Mouse (Mus musculus) myocyte (in vitro differentiated cells): ENCODE results near the gene C4b. TPM values are rescaled to one million over a fixed set of nuclear protein-coding genes. Genes with fewer than 3 reads are reported as not detected.

ENCODE experiments used
- H3K27me3 ChIP-seq: one replicate; pipeline ENCODE4 v1.6.1; 2011; ENCODE audit not compliant: control insufficient read depth, insufficient read depth, insufficient read length
- H3K36me3 ChIP-seq: one replicate; pipeline ENCODE4 v1.6.1; 2011; ENCODE audit not compliant: control insufficient read depth, insufficient read depth
- H3K4me2 ChIP-seq: one replicate; pipeline ENCODE4 v1.6.1; 2011; ENCODE audit warnings: low read depth, control low read depth
- H3K4me3 ChIP-seq: one replicate; pipeline ENCODE4 v1.5.1; 2011; ENCODE audit warnings: mild to moderate bottlenecking, control low read depth, moderate library complexity
- H3K79me2 ChIP-seq: one replicate; pipeline ENCODE4 v1.6.1; 2011; ENCODE audit not compliant: control insufficient read depth, insufficient read depth
- H3ac ChIP-seq: one replicate; pipeline ENCODE4 v1.6.1; 2011; ENCODE audit not compliant: control insufficient read depth, insufficient read length
- CEBPB ChIP-seq: IDR thresholded peaks from 2 replicates; pipeline ENCODE4 v1.6.1; 2011; ENCODE audit warnings: mild to moderate bottlenecking, moderate library complexity; ENCODE audit not compliant: poor library complexity, insufficient read depth, severe bottlenecking
- E2F4 ChIP-seq: IDR thresholded peaks from one replicate; pipeline ENCODE4 v1.6.1; 2011; ENCODE audit warnings: mild to moderate bottlenecking, control low read depth, moderate library complexity; ENCODE audit not compliant: insufficient read depth
- MAX ChIP-seq: IDR thresholded peaks from one replicate; pipeline ENCODE4 v1.6.1; 2011; ENCODE audit warnings: low read depth, mild to moderate bottlenecking, control low read depth
- MYOD1 ChIP-seq, 3 experiments: IDR thresholded peaks; one replicate each; pipeline ENCODE4 v1.6.1; 2011; ENCODE audit warnings: control low read depth in 2 of 3, low read depth in 2 of 3, mild to moderate bottlenecking in 2 of 3, moderate library complexity in 1 of 3; ENCODE audit not compliant: insufficient read length in 2 of 3, control insufficient read depth in 1 of 3
- MYOG ChIP-seq, 3 experiments: IDR thresholded peaks; one replicate each; pipeline ENCODE4 v1.6.1; 2011; ENCODE audit warnings: control low read depth in 2 of 3, low read depth in 2 of 3, mild to moderate bottlenecking in 2 of 3; ENCODE audit not compliant: insufficient read length in 2 of 3, control insufficient read depth in 1 of 3, insufficient read depth in 1 of 3
- POLR2A ChIP-seq: IDR thresholded peaks from one replicate; pipeline ENCODE4 v1.6.1; 2011; ENCODE audit warnings: low read depth, mild to moderate bottlenecking, control low read depth, moderate library complexity; ENCODE audit not compliant: insufficient read length
- POLR2AphosphoS2 ChIP-seq: IDR thresholded peaks from one replicate; pipeline ENCODE4 v1.6.1; 2011; ENCODE audit warnings: low read depth, control low read depth; ENCODE audit not compliant: insufficient read length
- REST ChIP-seq: IDR thresholded peaks from one replicate; pipeline ENCODE4 v1.6.1; 2011; ENCODE audit warnings: mild to moderate bottlenecking, control low read depth, moderate library complexity; ENCODE audit not compliant: insufficient read depth, insufficient read length
- SRF ChIP-seq: IDR thresholded peaks from one replicate; pipeline ENCODE4 v1.6.1; 2011; ENCODE audit warnings: low read depth; ENCODE audit not compliant: control insufficient read depth, insufficient read length
- TCF12 ChIP-seq: IDR thresholded peaks from one replicate; pipeline ENCODE4 v1.6.1; 2011; ENCODE audit warnings: mild to moderate bottlenecking, control low read depth; ENCODE audit not compliant: poor library complexity, insufficient read depth, severe bottlenecking
- TCF3 ChIP-seq: IDR thresholded peaks from one replicate; pipeline ENCODE4 v1.6.1; 2011; ENCODE audit warnings: low read depth, control low read depth; ENCODE audit not compliant: insufficient read length
- USF1 ChIP-seq: IDR thresholded peaks from one replicate; pipeline ENCODE4 v1.6.1; 2011; ENCODE audit warnings: low read depth, mild to moderate bottlenecking, control low read depth, moderate library complexity
- polyA plus RNA-seq: library from polyadenylated mRNA; unstranded; fragments of >200 nt; fragmentation: generic; extraction: Trizol; gene quantifications from one replicate; pipeline ENCODE4 v1.2.1, GENCODE M21; 2012; ENCODE audit warnings: missing spikeins

The C4b gene
- polyA plus RNA-seq, 1 experiment, result not detected

GRCm38 (mm10) chr17:34690458-34690857 is 53.2 kb downstream of the C4b start:
- no peak for TF ChIP-seq MAX
- no peak for TF ChIP-seq TCF3
- H3ac ChIP-seq, result no peak overlapping the region
- H3K4me2 ChIP-seq, result no peak overlapping the region
- H3K79me2 ChIP-seq, result no peaks in the 10 kb centered on the region
- no peak overlapping the region for H3K4me3 ChIP-seq
- H3K36me3 ChIP-seq, result no peaks in the 10 kb centered on the region
- peaks cover 89% of the 10 kb centered on the region for H3K27me3 ChIP-seq

GRCm38 (mm10) chr17:34688889-34689288 is 54.8 kb downstream of the C4b start:
- H3ac ChIP-seq, result no peak overlapping the region
- TF ChIP-seq POLR2A, result no peak
- peaks cover 92% of the 10 kb centered on the region for H3K27me3 ChIP-seq
- H3K4me2 ChIP-seq, result no peak overlapping the region
- H3K79me2 ChIP-seq, result no peaks in the 10 kb centered on the region
- H3K36me3 ChIP-seq, result no peaks in the 10 kb centered on the region
- H3K4me3 ChIP-seq, result no peak overlapping the region

- H3ac ChIP-seq, result no peak overlapping the region
- H3K27me3 ChIP-seq, result peaks cover 77% of the 10 kb centered on the region
- no peak for TF ChIP-seq USF1
- H3K4me3 ChIP-seq, result no peak overlapping the region
- no peaks in the 10 kb centered on the region for H3K36me3 ChIP-seq
- no peaks in the 10 kb centered on the region for H3K79me2 ChIP-seq
- H3K4me2 ChIP-seq, result peak overlapping the region; percentile 6
Measured at GRCm38 (mm10) chr17:34685120-34686110, 58.3 kb downstream of the C4b start.

GRCm38 (mm10) chr17:34684253-34684893 is 59.3 kb downstream of the C4b start:
- Histone ChIP-seq H3K36me3 (no peaks in the 10 kb centered on the region), H3K4me3 (no peak overlapping the region), H3K4me2 (no peak overlapping the region), H3K79me2 (no peaks in the 10 kb centered on the region), H3ac (no peak overlapping the region), H3K27me3 (peaks cover 76% of the 10 kb centered on the region)
- TF ChIP-seq CEBPB (no peak), MYOG (IDR thresholded peaks at IDR 0.05; ENCODE audit: control insufficient read depth in 1 of 3, insufficient read depth in 1 of 3, insufficient read length in 2 of 3, low read depth in 2 of 3) (no peak), TCF12 (no peak), POLR2A (no peak), TCF3 (no peak), MYOD1 (IDR thresholded peaks at IDR 0.05; ENCODE audit: control insufficient read depth in 1 of 3, insufficient read length in 2 of 3, low read depth in 2 of 3) (no peak), SRF (no peak), REST (no peak), POLR2AphosphoS2 (no peak)

- H3ac ChIP-seq, result no peak overlapping the region
- no peaks in the 10 kb centered on the region for H3K36me3 ChIP-seq
- no peak overlapping the region for H3K4me3 ChIP-seq
- H3K79me2 ChIP-seq, result no peaks in the 10 kb centered on the region
- H3K4me2 ChIP-seq, result no peak overlapping the region
- peaks cover 76% of the 10 kb centered on the region for H3K27me3 ChIP-seq
- TF ChIP-seq REST (no peak), MYOG (IDR thresholded peaks at IDR 0.05; ENCODE audit: control insufficient read depth in 1 of 3, insufficient read depth in 1 of 3, insufficient read length in 2 of 3, low read depth in 2 of 3) (peak in 2 of 3 experiments; percentile 6 to 13)
Measured at GRCm38 (mm10) chr17:34683686-34684220, 59.9 kb downstream of the C4b start.

- no peak overlapping the region for H3K4me3 ChIP-seq
- H3ac ChIP-seq, result no peak overlapping the region
- H3K27me3 ChIP-seq, result peaks cover 76% of the 10 kb centered on the region
- no peak overlapping the region for H3K4me2 ChIP-seq
- TF ChIP-seq SRF (no peak), MAX (no peak), CEBPB (no peak), MYOG (IDR thresholded peaks at IDR 0.05; ENCODE audit: control insufficient read depth in 1 of 3, insufficient read depth in 1 of 3, insufficient read length in 2 of 3, low read depth in 2 of 3) (no peak), E2F4 (no peak), MYOD1 (IDR thresholded peaks at IDR 0.05; ENCODE audit: control insufficient read depth in 1 of 3, insufficient read length in 2 of 3, low read depth in 2 of 3) (no peak), POLR2AphosphoS2 (no peak), REST (no peak), TCF3 (no peak), USF1 (no peak), TCF12 (no peak)
- no peaks in the 10 kb centered on the region for H3K79me2 ChIP-seq
- no peaks in the 10 kb centered on the region for H3K36me3 ChIP-seq
Measured at GRCm38 (mm10) chr17:34683179-34683578, 60.5 kb downstream of the C4b start.
